Mouse (Mus musculus): ENCODE measurements around the gene Rasgef1c. TPM values are rescaled to one million over a fixed set of nuclear protein-coding genes. Genes with fewer than 3 reads are reported as not detected.

The Rasgef1c gene
- 0.32 TPM in 1 of 2 replicates, not detected in the other for polyA plus RNA-seq (2014; fragmentation: Nextera tagmentation; extraction: Ambion mirVana)

DNA sequence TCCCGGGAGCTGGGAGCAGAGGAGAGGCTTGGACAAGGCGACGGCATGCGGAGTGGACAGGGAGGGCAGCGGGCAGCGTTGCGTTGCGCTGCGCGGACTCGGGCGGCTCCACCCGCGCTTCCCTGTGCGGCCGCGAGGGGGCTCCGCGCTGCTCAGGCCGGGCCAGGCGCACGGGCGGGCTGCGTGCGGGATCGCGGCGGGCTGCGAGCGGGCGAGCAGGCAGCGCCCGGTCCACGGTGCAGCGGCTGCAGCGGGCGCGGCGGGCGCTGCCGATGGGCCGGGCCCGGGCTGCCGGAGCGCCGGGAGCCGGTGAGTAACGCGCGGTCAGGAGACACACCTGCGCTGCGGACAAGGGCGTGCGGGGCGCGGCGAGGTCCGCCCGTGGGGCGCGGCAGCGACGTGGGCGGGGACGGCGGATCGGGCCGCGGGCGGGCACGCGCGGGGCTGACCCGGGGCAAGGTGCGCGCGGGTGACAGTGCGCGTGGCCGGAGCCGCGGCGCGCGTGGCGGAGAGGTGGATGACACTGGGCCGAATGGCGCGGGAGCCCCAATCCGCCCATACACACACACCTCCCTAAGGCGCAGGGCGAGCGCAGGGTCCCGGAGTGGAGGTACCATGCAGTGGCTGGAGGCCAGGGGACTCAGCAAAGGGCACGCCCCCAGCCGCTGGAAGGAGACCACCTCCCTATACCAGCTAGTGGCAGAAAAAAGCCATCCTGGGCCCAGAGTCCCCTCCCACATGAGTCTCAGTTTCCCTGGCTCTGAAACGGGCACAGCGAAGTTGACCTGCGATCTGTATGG, at the start of gene Rasgef1c:
TSS of gene Rasgef1c (plus strand) at position 177 of the 800 bp plus-strand sequence.
- DNase-seq (ENCODE audit: low spot score) (peak; percentile 81), ATAC-seq (ENCODE audit: insufficient number of reproducible peaks, low FRiP score, low TSS enrichment, low read depth) (peak; percentile 60)
- no peak within 1 kb of the TSS for H3K27ac ChIP-seq (replicated peaks; ENCODE audit: low read depth, low read length)
- H3K4me1 ChIP-seq (ENCODE audit: control insufficient read depth, insufficient read depth, low read length), result no peaks in the 10 kb centered on the region
- H3K9ac ChIP-seq (ENCODE audit: low read length), result peak within 1 kb of the TSS; percentile 55; the same call in 1 of the 2 replicates
- peak within 1 kb of the TSS; percentile 44 for H3K4me3 ChIP-seq (ENCODE audit: low read depth, low read length)
- no peaks in the 10 kb centered on the region for H3K9me3 ChIP-seq (ENCODE audit: control insufficient read depth, low read length)
- WGBS, result 4% methylated on average over 73 of the region's 99 CpGs
- no peaks in the 10 kb centered on the region for H3K36me3 ChIP-seq (ENCODE audit: control insufficient read depth, insufficient read depth, low read length)
- peak within 1 kb of the TSS; percentile 100 for H3K4me2 ChIP-seq (ENCODE audit: low read depth, severe bottlenecking)
- H3K27me3 ChIP-seq (ENCODE audit: control insufficient read depth, insufficient read depth, low read length), result peaks cover 16% of the 10 kb centered on the region

DNA sequence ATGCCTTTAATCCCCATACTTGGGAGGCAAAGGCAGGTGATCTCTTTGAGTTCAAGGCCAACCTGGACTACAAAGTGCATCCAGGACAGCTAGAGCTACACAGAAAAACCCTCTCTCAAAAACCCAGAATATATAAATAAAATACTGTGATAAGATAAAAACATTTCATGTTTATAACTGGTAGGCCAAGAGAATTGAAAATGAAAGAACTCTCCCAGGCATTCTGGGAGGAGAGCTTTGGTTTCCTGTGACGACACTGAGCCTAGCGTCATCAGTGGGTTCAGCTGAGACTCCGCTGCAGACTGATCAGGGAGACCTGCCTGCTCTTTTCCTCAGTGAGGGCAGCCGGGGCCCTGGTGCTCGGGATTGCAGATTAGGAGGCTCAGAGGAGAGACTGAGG, 46.5 kb upstream of the Rasgef1c start:
- no peak for ATAC-seq (ENCODE audit: insufficient number of reproducible peaks, low FRiP score, low TSS enrichment, low read depth)
- H3K9ac ChIP-seq (ENCODE audit: low read length), result no peak overlapping the region
- no peak overlapping the region for H3K4me2 ChIP-seq (ENCODE audit: low read depth, severe bottlenecking)
- 90% methylated on average over 5 of the region's 5 CpGs for WGBS
- no peak overlapping the region for H3K4me3 ChIP-seq (ENCODE audit: low read depth, low read length)
- no peaks in the 10 kb centered on the region for H3K36me3 ChIP-seq (ENCODE audit: control insufficient read depth, insufficient read depth, low read length)
- H3K9me3 ChIP-seq (ENCODE audit: control insufficient read depth, low read length), result no peaks in the 10 kb centered on the region
- no peaks in the 10 kb centered on the region for H3K27me3 ChIP-seq (ENCODE audit: control insufficient read depth, insufficient read depth, low read length)
- H3K27ac ChIP-seq (replicated peaks; ENCODE audit: low read depth, low read length), result no peak overlapping the region
- no peaks in the 10 kb centered on the region for H3K4me1 ChIP-seq (ENCODE audit: control insufficient read depth, insufficient read depth, low read length)
- no peak for DNase-seq (ENCODE audit: low spot score)

DNA sequence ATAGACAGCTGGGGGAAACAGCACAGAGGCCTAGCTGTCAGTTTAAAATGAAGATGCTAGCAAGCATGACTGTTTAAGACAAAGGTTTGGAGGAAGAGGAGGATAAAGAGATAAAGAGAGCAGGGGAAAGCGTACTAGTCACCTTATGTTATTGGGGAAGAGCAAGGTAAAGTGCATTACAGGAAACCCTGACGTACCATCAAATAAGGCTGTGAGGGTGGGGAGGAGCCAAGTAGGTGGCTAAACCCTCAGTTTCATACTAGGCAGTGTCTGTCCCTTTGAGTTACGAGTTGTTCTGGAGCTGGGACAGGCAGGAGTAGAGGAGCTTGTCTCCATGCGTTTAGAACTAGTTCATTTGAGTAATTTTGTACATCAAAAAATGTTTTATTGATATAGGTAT, 40.5 kb upstream of the Rasgef1c start:
- DNase-seq (ENCODE audit: low spot score), result no peak
- 91% methylated on average over 4 of the region's 4 CpGs for WGBS
- no peaks in the 10 kb centered on the region for H3K4me1 ChIP-seq (ENCODE audit: control insufficient read depth, insufficient read depth, low read length)
- ATAC-seq (ENCODE audit: insufficient number of reproducible peaks, low FRiP score, low TSS enrichment, low read depth), result no peak
- H3K36me3 ChIP-seq (ENCODE audit: control insufficient read depth, insufficient read depth, low read length), result no peaks in the 10 kb centered on the region
- H3K4me2 ChIP-seq (ENCODE audit: low read depth, severe bottlenecking), result no peak overlapping the region
- H3K9me3 ChIP-seq (ENCODE audit: control insufficient read depth, low read length), result no peaks in the 10 kb centered on the region
- no peak overlapping the region for H3K27ac ChIP-seq (replicated peaks; ENCODE audit: low read depth, low read length)
- H3K4me3 ChIP-seq (ENCODE audit: low read depth, low read length), result no peak overlapping the region
- no peak overlapping the region for H3K9ac ChIP-seq (ENCODE audit: low read length)
- no peaks in the 10 kb centered on the region for H3K27me3 ChIP-seq (ENCODE audit: control insufficient read depth, insufficient read depth, low read length)

DNA sequence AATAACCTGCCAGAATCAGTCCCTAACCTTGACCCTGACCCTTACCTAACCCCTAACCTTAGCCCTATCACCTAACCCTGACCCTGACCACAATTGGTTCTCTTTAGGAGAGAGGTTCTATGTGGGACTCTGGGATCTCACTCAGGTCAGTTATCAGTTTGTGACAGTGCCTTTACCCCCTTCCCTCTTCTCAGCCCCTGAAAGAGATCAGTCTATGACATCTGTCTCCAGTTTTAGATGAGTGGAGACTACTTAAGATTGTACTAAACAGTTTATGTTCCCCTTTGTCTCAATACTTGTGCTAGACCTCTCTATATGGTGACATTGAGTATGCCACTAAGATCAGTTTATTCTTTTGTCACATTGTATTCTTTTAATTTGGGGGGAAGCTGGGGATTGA, 37.7 kb upstream of the Rasgef1c start:
- Histone ChIP-seq H3K27me3 (ENCODE audit: control insufficient read depth, insufficient read depth, low read length) (no peaks in the 10 kb centered on the region), H3K9me3 (ENCODE audit: control insufficient read depth, low read length) (no peaks in the 10 kb centered on the region), H3K4me1 (ENCODE audit: control insufficient read depth, insufficient read depth, low read length) (no peaks in the 10 kb centered on the region), H3K9ac (ENCODE audit: low read length) (no peak overlapping the region), H3K36me3 (ENCODE audit: control insufficient read depth, insufficient read depth, low read length) (no peaks in the 10 kb centered on the region), H3K4me2 (ENCODE audit: low read depth, severe bottlenecking) (no peak overlapping the region), H3K27ac (replicated peaks; ENCODE audit: low read depth, low read length) (no peak overlapping the region), H3K4me3 (ENCODE audit: low read depth, low read length) (no peak overlapping the region)
- no peak for ATAC-seq (ENCODE audit: insufficient number of reproducible peaks, low FRiP score, low TSS enrichment, low read depth)
- DNase-seq (ENCODE audit: low spot score), result no peak

DNA sequence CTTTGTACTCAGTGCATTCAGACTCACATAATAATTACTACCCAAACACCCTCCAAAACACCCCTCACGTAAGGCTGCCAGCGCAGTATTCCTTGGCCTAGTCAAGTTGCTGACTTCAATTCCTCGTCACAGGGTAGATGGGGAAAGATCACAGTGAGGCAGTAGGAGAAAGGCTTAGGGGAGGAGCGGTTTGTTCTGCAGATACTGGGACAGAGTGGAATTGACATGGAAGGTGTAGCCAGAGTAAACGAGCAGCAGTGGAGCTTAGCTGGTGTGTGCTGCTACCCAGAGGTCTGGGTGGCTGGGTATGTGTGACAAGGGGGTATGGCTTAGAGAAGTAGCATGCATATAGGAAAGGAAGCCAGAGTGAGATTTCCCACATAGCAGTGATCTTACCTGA, 34.3 kb upstream of the Rasgef1c start:
- Histone ChIP-seq H3K27me3 (ENCODE audit: control insufficient read depth, insufficient read depth, low read length) (no peaks in the 10 kb centered on the region), H3K9ac (ENCODE audit: low read length) (no peak overlapping the region), H3K27ac (replicated peaks; ENCODE audit: low read depth, low read length) (no peak overlapping the region), H3K9me3 (ENCODE audit: control insufficient read depth, low read length) (no peaks in the 10 kb centered on the region), H3K36me3 (ENCODE audit: control insufficient read depth, insufficient read depth, low read length) (no peaks in the 10 kb centered on the region), H3K4me1 (ENCODE audit: control insufficient read depth, insufficient read depth, low read length) (no peaks in the 10 kb centered on the region), H3K4me2 (ENCODE audit: low read depth, severe bottlenecking) (no peak overlapping the region), H3K4me3 (ENCODE audit: low read depth, low read length) (no peak overlapping the region)
- ATAC-seq (ENCODE audit: insufficient number of reproducible peaks, low FRiP score, low TSS enrichment, low read depth) (no peak), DNase-seq (ENCODE audit: low spot score) (no peak)
- WGBS, result 83% methylated on average over 5 of the region's 5 CpGs

DNA sequence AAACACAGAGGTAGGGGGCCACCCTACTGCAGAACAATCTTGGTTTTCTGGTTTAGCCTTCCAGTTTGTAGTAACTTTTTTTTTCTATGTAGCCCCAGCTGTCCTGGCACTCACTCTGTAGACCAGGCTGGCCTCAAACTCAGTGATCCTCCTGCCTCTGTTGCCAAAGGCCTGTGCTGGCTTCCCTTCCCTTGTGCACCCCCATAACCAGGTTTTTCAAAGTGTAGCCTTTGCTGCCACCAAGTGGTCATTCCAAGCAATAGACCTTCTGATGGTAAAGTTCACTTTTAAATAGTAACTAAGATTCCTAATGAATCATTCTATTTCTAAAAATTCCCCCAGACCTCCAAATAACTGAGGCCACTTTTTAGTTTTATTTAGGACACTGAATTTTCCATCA, 31.9 kb upstream of the Rasgef1c start:
- H3K36me3 ChIP-seq (ENCODE audit: control insufficient read depth, insufficient read depth, low read length), result peaks cover 2% of the 10 kb centered on the region; the same call in 1 of the 2 replicates
- H3K27ac ChIP-seq (replicated peaks; ENCODE audit: low read depth, low read length), result no peak overlapping the region
- no peak overlapping the region for H3K9ac ChIP-seq (ENCODE audit: low read length)
- no peak overlapping the region for H3K4me3 ChIP-seq (ENCODE audit: low read depth, low read length)
- H3K4me1 ChIP-seq (ENCODE audit: control insufficient read depth, insufficient read depth, low read length), result no peaks in the 10 kb centered on the region
- no peak overlapping the region for H3K4me2 ChIP-seq (ENCODE audit: low read depth, severe bottlenecking)
- H3K27me3 ChIP-seq (ENCODE audit: control insufficient read depth, insufficient read depth, low read length), result no peaks in the 10 kb centered on the region
- DNase-seq (ENCODE audit: low spot score) (peak; percentile 64), ATAC-seq (ENCODE audit: insufficient number of reproducible peaks, low FRiP score, low TSS enrichment, low read depth) (no peak)
- H3K9me3 ChIP-seq (ENCODE audit: control insufficient read depth, low read length), result no peaks in the 10 kb centered on the region

DNA sequence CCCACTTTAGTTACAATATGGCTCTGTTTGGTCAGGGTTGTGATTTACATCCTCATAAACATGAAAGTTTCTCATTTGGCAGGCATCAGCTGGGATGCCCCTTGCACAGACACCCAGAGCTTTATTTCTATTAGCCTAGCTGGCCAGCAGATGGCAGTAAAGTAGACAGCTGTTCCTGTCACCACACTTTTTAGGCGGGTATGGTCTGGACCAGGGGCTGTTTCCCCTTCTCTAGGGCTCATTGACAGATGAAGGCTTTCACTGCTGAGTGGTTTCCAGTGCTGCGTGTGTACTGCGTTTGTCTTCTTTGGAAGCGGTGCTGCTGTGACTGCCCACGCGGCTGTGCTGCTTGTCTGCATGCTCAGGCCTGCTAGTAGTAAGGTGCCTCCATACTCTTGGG, 29.7 kb upstream of the Rasgef1c start:
- Histone ChIP-seq H3K4me1 (ENCODE audit: control insufficient read depth, insufficient read depth, low read length) (no peaks in the 10 kb centered on the region), H3K4me2 (ENCODE audit: low read depth, severe bottlenecking) (no peak overlapping the region), H3K9ac (ENCODE audit: low read length) (no peak overlapping the region), H3K27me3 (ENCODE audit: control insufficient read depth, insufficient read depth, low read length) (no peaks in the 10 kb centered on the region), H3K4me3 (ENCODE audit: low read depth, low read length) (no peak overlapping the region), H3K27ac (replicated peaks; ENCODE audit: low read depth, low read length) (no peak overlapping the region), H3K9me3 (ENCODE audit: control insufficient read depth, low read length) (no peaks in the 10 kb centered on the region), H3K36me3 (ENCODE audit: control insufficient read depth, insufficient read depth, low read length) (peaks cover 2% of the 10 kb centered on the region; the same call in 1 of the 2 replicates)
- ATAC-seq (ENCODE audit: insufficient number of reproducible peaks, low FRiP score, low TSS enrichment, low read depth) (no peak), DNase-seq (ENCODE audit: low spot score) (peak; percentile 62)
- 61% methylated on average over 6 of the region's 6 CpGs for WGBS

DNA sequence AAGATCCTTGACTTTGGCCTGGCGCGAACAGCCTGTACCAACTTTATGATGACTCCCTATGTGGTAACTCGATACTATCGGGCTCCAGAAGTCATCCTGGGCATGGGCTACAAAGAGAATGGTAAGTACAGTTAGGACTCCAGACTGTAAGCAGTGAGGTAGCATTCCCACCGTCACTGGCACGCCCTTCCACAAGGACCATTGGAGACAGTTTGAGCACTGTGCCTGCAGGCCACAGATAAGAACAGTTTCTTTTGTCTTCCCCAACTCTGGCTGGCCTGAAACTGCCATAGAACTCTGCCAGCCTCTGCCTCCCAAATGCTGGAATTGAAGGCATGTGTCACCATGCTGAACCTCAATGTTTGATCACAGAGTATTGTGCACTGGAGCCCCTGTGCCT, 28.9 kb upstream of the Rasgef1c start:
- DNase-seq (ENCODE audit: low spot score), result no peak
- Histone ChIP-seq H3K9me3 (ENCODE audit: control insufficient read depth, low read length) (no peaks in the 10 kb centered on the region), H3K36me3 (ENCODE audit: control insufficient read depth, insufficient read depth, low read length) (peaks cover 2% of the 10 kb centered on the region; the same call in 1 of the 2 replicates), H3K9ac (ENCODE audit: low read length) (no peak overlapping the region), H3K27me3 (ENCODE audit: control insufficient read depth, insufficient read depth, low read length) (no peaks in the 10 kb centered on the region), H3K4me2 (ENCODE audit: low read depth, severe bottlenecking) (no peak overlapping the region), H3K4me1 (ENCODE audit: control insufficient read depth, insufficient read depth, low read length) (no peaks in the 10 kb centered on the region), H3K4me3 (ENCODE audit: low read depth, low read length) (no peak overlapping the region), H3K27ac (replicated peaks; ENCODE audit: low read depth, low read length) (no peak overlapping the region)
- 93% methylated on average over 6 of the region's 6 CpGs for WGBS
- ATAC-seq (ENCODE audit: insufficient number of reproducible peaks, low FRiP score, low TSS enrichment, low read depth), result no peak
